Mouse (Mus musculus) cerebellum, adult 2 months (tissue): ENCODE measurements around the gene Szt2.

Experiments used
- CTCF ChIP-seq: fragments of 200-500 bp; IDR thresholded peaks from 2 replicates; pipeline ENCODE4 v1.5.1; 2011; ENCODE audit warnings: low read depth, mild to moderate bottlenecking, control low read depth, low read length, moderate library complexity, borderline replicate concordance; ENCODE audit not compliant: insufficient read depth
- POLR2A ChIP-seq: fragments of 200-500 bp; IDR thresholded peaks from 2 replicates; pipeline ENCODE4 v1.6.1; 2011; ENCODE audit warnings: low read length, control low read depth, borderline replicate concordance; ENCODE audit not compliant: insufficient read depth

GRCm38 (mm10) chr4:118371822-118372221 is 37.3 kb downstream of the Szt2 start:
- TF ChIP-seq POLR2A (no peak), CTCF (no peak)
